Mouse (Mus musculus) testis, postnatal 14 days (tissue): ENCODE results near the gene Dnaic2.

Experiments used
- DNase-seq: peaks from one replicate; pipeline ENCODE4 v3.0.0; 2021; ENCODE audit warnings: low spot score

Dnaic2 gene

GRCm38 (mm10) chr11:114798624-114799023 is 71.4 kb downstream of the Dnaic2 start, which contains the start of gene Gpr142:
Gene Gpr142 (plus strand): TSS chr11:114798924.
- DNase-seq = no peak

DNA sequence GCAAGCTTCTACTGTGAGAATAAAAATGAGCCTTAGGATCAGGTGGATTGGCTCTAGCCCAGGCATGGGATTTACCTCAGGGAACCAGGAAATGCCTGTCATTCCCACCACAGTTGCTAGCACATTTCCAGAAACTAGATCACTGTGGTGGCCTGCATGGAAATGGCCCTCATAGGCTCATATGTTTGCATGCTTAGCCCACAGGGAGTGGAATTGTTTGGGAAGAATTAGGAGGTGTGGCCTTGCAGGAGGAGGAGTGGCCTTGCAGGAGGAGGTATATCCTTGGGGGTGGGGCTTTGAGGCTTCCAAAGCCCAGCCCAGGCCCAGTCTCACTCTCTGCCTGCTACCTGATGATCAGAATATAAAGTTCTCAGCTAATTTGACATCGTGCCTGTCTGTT is 74.7 kb downstream of the Dnaic2 start:
- DNase-seq = no peak

DNA sequence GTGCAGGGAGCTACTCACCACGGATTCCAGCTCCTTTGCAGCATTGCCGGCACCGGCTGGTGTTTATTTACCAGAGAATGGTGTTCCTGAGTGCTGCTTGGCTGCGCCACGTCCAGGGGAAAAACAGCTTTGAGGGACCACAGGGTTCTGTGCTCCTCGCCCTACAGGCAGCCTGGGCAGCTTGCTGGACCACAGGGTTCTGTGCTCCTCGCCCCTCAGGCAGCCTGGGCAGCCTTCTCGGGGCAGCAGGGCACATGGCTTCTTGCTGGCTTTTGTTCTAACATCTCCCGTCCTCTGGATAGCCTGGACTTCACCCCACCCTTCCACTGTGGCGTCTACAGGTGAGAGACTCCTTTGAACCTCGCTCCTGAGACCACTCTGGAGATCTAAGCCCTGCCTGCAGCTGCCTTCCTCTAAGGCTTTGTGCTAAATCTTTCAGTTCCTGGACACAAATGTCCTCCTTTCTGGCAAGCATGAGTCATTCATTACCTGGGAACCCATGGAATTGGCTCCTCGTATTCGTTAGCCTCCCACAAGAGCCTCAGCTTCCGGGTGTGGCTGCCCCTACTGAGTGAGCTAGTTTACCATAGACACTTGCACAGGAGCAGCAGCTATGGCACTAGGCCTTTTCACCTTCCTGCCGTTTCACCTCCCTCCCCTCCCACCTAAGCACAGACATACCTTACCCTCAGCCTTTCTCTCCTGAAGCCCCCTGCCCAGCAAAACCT is 75.5 kb downstream of the Dnaic2 start:
- DNase-seq = no peak

GRCm38 (mm10) chr11:114803990-114804389 is 76.8 kb downstream of the Dnaic2 start:
- no peak for DNase-seq

- no peak for DNase-seq
Observed at GRCm38 (mm10) chr11:114807025-114807424, 79.8 kb downstream of the Dnaic2 start.
